Mouse (Mus musculus): ENCODE measurements around the gene Npr2. TPM values are rescaled to one million over a fixed set of nuclear protein-coding genes. Genes with fewer than 3 reads are reported as not detected.
A peak's percentile ranks its signal among the peaks of the same experiment; 100 is the strongest.

Npr2 gene
- polyA plus RNA-seq, 1 experiment from 2014 or later = 11.9 TPM

DNA sequence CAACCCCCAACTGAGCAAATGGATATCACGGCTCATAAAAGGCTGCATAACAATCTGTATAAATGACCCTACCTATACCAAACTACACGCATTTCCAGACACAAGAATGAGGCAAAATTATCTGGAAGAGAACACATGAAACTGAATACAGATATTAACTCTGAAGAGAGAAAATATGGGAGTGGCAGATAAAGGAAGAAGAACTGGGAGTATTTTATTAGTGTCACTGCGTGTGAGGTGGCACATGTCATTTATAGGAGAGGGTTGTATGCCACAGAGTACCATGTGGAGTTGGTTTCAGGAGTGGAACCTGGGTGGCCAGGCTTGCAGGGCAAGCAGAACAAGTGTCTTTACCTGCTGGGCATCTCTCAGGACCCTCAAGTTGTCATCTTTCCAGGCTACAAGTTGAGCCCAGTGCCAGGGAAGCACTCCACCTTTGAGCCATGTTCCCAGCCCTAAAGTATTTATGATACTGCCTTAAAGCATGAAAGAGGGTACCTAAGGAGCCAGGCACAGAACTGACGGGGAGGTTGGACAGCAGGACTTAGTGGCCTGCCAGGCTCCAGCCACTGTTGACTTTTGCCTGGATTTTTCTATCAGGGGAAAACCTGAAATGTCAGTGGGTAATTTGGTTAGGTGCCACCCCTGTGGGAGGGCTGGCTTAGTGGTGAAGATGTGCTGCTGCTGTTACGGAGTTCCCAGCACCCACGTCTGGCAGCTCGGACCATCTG lies 32.9 kb upstream of the Npr2 start:
- no peak for DNase-seq (ENCODE audit: low spot score)
- H3K27me3 ChIP-seq (replicated peaks; ENCODE audit: insufficient read depth, low read length) = no peaks in the 10 kb centered on the region
- no peak overlapping the region for H3K27ac ChIP-seq (ENCODE audit: low read length)
- 69% methylated on average over 7 of the region's 7 CpGs for WGBS
- no peaks in the 10 kb centered on the region for H3K9me3 ChIP-seq (ENCODE audit: low read length)
- no peaks in the 10 kb centered on the region for H3K4me1 ChIP-seq (ENCODE audit: insufficient read depth, low read depth, low read length)
- no peak overlapping the region for H3K9ac ChIP-seq (replicated peaks; ENCODE audit: low read depth)
- no peak overlapping the region for H3K4me2 ChIP-seq (replicated peaks; ENCODE audit: low read depth, low read length)
- no peak overlapping the region for H3K4me3 ChIP-seq (ENCODE audit: low read depth, low read length)
- TF ChIP-seq CTCF (IDR thresholded peaks at IDR 0.05) (no peak), EP300 (IDR thresholded peaks at IDR 0.05) (no peak)
- ATAC-seq = no peak
- no peaks in the 10 kb centered on the region for H3K36me3 ChIP-seq (ENCODE audit: insufficient read depth, low read length)

DNA sequence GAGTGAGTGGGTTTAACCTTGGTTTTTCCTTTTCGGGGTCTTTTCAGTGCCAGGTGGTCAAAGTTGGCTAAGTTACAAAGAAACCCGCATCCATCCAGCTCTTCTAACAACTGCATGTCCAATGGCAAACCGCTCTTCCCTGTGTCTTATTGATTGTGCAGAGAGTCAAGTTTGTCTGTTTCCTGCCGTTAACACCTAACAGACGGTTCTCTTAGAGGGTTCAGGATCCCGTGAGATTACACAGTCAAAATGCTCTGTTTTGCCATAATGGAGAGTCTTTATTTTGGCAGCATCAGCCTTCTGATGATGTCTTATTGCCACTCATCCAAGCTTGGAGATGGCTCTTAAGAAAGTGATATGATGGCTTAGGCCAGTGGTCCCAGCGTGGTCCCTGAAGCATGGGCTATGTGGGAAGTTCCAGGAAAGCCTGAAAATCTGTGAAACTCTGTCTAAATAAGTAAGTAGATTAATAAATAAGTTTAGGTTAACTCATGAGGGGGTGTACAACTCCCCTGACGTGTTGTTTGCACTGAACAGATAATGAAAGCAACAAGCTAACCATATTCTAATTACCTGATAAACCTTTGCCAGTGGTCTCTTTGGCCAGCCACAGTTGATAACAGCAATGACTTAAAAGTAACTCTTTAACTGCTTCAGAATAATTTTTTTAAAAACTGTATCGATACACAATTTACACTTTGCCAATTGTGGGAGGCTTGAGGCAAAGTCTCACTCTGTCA lies 31.4 kb upstream of the Npr2 start:
- Histone ChIP-seq H3K4me3 (ENCODE audit: low read depth, low read length) (no peak overlapping the region), H3K9me3 (ENCODE audit: low read length) (no peaks in the 10 kb centered on the region), H3K4me2 (replicated peaks; ENCODE audit: low read depth, low read length) (no peak overlapping the region), H3K9ac (replicated peaks; ENCODE audit: low read depth) (no peak overlapping the region), H3K27me3 (replicated peaks; ENCODE audit: insufficient read depth, low read length) (no peaks in the 10 kb centered on the region), H3K4me1 (ENCODE audit: insufficient read depth, low read depth, low read length) (no peaks in the 10 kb centered on the region), H3K36me3 (ENCODE audit: insufficient read depth, low read length) (no peaks in the 10 kb centered on the region), H3K27ac (ENCODE audit: low read length) (no peak overlapping the region)
- no peak for ATAC-seq
- TF ChIP-seq EP300 (IDR thresholded peaks at IDR 0.05) = no peak
- no peak for TF ChIP-seq CTCF (IDR thresholded peaks at IDR 0.05)
- WGBS = 72% methylated on average over 9 of the region's 9 CpGs
- DNase-seq (ENCODE audit: low spot score) = no peak

DNA sequence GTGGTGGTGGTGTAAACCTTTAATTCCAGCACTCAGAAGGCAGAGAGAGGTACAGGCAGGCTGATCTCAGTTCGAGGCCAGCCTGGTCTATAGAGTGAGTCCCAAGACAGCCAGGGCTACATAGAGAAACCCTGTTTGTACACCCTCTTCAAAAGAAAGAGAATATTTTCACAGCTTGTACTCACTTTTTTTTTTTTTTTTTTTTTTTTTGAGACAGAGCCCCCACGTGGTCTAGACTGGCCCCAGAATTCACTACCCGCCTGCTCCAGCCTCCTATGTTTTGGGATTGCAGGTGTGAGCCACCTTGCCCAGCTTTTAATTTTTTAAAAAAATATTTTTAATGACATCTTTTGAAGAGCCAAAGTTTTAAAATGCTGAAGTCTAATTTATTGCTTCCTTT lies 27.6 kb upstream of the Npr2 start:
- Histone ChIP-seq H3K36me3 (ENCODE audit: insufficient read depth, low read length) (no peaks in the 10 kb centered on the region), H3K4me2 (replicated peaks; ENCODE audit: low read depth, low read length) (no peak overlapping the region), H3K9me3 (ENCODE audit: low read length) (no peaks in the 10 kb centered on the region), H3K27me3 (replicated peaks; ENCODE audit: insufficient read depth, low read length) (no peaks in the 10 kb centered on the region), H3K4me3 (ENCODE audit: low read depth, low read length) (no peak overlapping the region), H3K9ac (replicated peaks; ENCODE audit: low read depth) (no peak overlapping the region), H3K4me1 (ENCODE audit: insufficient read depth, low read depth, low read length) (no peaks in the 10 kb centered on the region), H3K27ac (ENCODE audit: low read length) (no peak overlapping the region)
- DNase-seq (ENCODE audit: low spot score) (no peak), ATAC-seq (no peak)
- WGBS = 68% methylated on average over 3 of the region's 3 CpGs
- TF ChIP-seq CTCF (IDR thresholded peaks at IDR 0.05) (no peak), EP300 (IDR thresholded peaks at IDR 0.05) (no peak)

DNA sequence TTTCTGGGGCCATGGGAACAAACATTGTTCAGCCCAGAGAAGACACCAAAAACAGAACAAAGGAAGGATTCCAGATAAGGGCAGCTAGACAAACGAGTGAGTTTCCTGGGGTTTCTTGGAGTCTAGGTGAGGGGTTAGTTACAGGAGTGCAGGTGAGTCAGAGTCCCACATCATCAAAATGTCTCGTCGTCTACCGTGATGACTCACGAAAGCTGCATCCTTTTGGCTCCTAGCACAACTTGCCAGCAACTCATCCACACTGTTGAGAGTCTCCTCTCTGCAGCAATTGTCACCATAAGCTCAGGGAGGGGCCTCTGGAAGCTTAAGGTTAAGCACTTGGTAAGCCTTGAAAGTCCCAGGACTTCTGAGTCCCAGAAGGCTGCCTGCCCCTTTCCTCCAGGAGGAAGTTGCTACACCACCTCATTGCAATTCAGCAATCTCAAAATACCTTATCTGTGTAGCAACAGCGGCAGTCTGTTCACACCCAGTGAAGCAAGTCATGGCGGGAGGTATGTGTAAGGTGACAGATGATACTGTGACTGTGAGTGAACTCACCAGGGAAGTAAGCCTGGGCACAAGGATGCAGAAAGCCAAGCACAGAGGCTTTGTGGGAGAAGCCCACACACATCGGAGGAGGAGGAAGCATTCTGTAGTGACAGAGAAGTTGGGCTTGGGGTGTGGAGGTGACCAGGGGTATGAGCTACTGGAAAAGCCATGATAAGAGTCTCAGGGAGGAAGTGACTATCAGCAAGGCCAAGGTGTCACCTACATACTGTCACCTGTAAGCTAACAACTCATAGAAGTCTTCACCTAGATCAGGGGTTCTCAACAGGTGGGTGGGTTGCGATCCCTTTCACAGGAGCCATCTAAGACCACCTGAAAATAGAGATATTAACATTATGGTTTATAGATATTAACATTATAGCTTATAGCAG lies 26.7 kb upstream of the Npr2 start:
- Histone ChIP-seq H3K9me3 (ENCODE audit: low read length) (no peaks in the 10 kb centered on the region), H3K4me1 (ENCODE audit: insufficient read depth, low read depth, low read length) (no peaks in the 10 kb centered on the region), H3K4me2 (replicated peaks; ENCODE audit: low read depth, low read length) (no peak overlapping the region), H3K9ac (replicated peaks; ENCODE audit: low read depth) (no peak overlapping the region), H3K36me3 (ENCODE audit: insufficient read depth, low read length) (no peaks in the 10 kb centered on the region), H3K27ac (ENCODE audit: low read length) (no peak overlapping the region), H3K4me3 (ENCODE audit: low read depth, low read length) (no peak overlapping the region), H3K27me3 (replicated peaks; ENCODE audit: insufficient read depth, low read length) (no peaks in the 10 kb centered on the region)
- WGBS = 49% methylated on average over 9 of the region's 9 CpGs
- DNase-seq (ENCODE audit: low spot score) (peak; percentile 36), ATAC-seq (no peak; the same call in 1 of the 2 replicates)
- TF ChIP-seq CTCF (IDR thresholded peaks at IDR 0.05) (no peak), EP300 (IDR thresholded peaks at IDR 0.05) (no peak)

DNA sequence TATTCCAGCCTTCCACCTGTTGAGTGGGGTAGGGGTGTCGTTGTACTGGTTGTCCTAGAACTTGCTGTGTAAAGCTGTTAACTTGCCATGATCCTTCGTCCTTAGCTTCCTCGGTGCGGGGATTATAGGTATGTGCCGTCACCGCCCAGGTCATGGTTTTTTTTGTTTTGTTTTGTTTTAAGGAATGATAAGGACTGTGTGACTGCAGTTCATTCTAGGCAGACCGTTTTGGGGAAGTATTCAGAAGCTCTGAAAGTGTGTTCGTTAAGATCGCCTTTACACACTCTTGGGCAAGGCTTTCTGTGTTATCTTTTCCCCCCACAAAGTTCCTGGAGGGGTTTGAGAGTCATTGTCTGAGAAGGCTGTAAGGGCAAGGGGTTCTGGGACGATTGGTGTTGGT lies 19.2 kb upstream of the Npr2 start:
- DNase-seq (ENCODE audit: low spot score) (no peak), ATAC-seq (no peak)
- H3K27me3 ChIP-seq (replicated peaks; ENCODE audit: insufficient read depth, low read length) = no peaks in the 10 kb centered on the region
- H3K4me3 ChIP-seq (ENCODE audit: low read depth, low read length) = no peak overlapping the region
- no peaks in the 10 kb centered on the region for H3K4me1 ChIP-seq (ENCODE audit: insufficient read depth, low read depth, low read length)
- TF ChIP-seq CTCF (IDR thresholded peaks at IDR 0.05) (no peak), EP300 (IDR thresholded peaks at IDR 0.05) (no peak)
- H3K4me2 ChIP-seq (replicated peaks; ENCODE audit: low read depth, low read length) = no peak overlapping the region
- H3K9me3 ChIP-seq (ENCODE audit: low read length) = no peaks in the 10 kb centered on the region
- H3K27ac ChIP-seq (ENCODE audit: low read length) = peak overlapping the region; percentile 71; the same call in 1 of the 2 replicates
- no peaks in the 10 kb centered on the region for H3K36me3 ChIP-seq (ENCODE audit: insufficient read depth, low read length)
- H3K9ac ChIP-seq (replicated peaks; ENCODE audit: low read depth) = no peak overlapping the region
- 47% methylated on average over 10 of the region's 10 CpGs for WGBS
